Mouse (Mus musculus): ENCODE results near the gene Snap23.

- TF ChIP-seq CTCF (IDR thresholded peaks at IDR 0.05; ENCODE audit: insufficient read depth, low read length) = no peak
- no peak for TF ChIP-seq POLR2A (IDR thresholded peaks at IDR 0.05; ENCODE audit: borderline replicate concordance, extremely low read depth, low read depth, low read length)
Observed at GRCm38 (mm10) chr2:120567798-120568320, 388 bp downstream of the Snap23 start.
